Mouse (Mus musculus) gastrocnemius, adult 8-10 months (tissue): ENCODE measurements around the gene Abcc10. TPM values are rescaled to one million over a fixed set of nuclear protein-coding genes. Genes with fewer than 3 reads are reported as not detected.

ENCODE experiments used
- DNase-seq, 2 experiments: peaks; one replicate each; pipeline ENCODE4 v3.0.0; 2022; ENCODE audit warnings: low spot score in 2 of 2
- total RNA-seq, 4 experiments: library from RNA; stranded (reverse); gene quantifications; 2 replicates each; pipeline ENCODE4 v1.2.4; 2022

The Abcc10 gene
- total RNA-seq, 4 experiments from 2014 or later: 2.0 to 4.1 (median 2.4) TPM

DNA sequence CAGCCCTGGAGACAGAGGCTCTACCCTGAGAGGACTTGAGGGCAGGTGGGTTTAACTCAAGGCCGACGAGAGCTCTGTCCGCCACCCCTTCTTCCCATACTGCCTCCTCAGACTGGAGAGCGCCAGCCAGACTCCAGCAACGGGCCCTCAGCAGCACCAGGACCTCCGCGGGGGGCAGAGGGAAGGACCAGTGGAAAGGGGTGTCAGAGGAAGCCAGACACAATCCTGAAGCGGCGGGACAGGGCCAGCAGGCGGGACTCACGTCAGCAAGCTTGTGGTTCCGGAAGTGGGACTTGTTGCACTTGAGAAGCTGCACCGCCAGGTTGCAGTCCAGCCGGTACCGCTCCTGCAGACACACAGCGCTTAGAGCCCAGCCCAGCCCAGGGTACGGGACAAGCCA, 68.5 kb downstream of the Abcc10 start:
- DNase-seq: no peak

DNA sequence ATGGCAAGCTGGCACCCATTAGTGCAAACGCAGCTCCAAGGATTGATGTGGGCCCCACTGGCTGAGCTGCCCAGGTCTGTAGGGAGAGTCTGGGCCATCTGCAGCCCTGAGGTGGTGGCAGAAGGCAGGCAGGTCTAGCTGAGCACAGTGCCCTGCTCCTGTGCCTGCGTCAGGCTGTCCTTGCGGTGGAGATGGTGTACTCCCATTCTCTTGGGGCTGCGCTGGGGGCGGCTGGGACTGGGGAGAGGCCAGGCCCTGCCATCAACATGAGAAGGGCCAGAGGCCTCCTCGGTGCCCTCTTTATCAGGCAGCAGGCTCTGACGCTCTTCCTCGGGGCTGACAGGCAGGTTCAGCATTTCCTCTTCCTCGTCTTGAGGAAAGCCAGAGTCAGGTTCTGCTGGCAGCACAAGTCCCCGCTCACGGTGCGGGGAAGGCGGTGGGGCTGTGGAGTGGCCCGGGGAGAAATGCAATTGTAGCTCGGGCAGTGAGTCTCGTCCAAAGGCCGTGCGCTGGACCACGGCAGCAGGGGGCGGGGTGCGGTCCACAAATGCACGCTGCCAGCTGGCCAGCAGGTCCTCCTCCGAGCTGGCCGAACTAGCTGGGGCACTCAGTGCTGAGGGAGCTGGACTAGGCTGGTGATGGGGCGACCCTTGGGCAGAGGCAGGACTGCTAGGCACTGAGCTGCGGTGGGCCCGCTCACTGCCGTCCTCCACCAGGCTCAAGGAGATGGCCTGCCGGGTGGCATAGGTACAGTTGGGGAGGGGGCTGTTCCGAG, 69.7 kb downstream of the Abcc10 start:
- DNase-seq: no peak

DNA sequence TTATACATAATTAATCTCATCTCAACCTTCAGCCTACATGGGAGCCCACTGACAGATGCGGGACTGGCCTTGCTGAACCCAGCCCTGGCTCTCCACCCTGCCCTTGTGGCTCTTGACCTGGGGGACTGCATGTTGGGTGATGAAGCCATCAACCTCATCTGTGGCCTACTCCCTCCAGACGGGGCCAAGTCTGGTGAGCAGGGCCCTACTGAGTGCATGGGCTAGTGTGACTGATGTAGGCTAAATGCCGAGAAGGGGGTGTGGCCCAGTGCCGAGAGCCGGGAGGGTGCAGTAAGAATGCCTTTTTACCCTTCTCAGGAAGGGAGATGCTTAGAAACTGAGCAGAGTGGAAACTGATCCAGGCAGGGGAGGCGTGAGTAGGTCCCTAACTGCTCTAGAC, 73.0 kb downstream of the Abcc10 start:
- DNase-seq: no peak

DNA sequence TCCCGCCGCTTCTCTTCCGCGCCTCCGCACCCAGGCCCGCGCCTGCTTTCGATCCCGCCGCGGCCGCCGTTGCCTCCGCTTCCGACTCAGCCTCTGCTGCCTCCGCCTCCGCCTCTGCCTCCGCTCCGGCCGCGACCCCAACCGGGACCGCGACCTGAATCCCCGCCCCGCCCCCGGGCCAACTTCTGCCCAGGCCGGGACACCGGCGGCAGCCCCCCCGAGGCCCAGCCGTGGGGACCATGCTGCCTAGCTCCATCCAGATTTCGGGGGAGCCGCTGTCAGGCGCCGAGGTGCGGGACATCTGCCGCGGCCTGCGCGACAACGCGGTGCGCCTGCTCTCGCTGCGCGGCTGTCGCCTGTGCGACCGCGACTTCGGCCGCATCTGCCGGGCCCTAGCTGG, 74.0 kb downstream of the Abcc10 start:
- DNase-seq: no peak

DNA sequence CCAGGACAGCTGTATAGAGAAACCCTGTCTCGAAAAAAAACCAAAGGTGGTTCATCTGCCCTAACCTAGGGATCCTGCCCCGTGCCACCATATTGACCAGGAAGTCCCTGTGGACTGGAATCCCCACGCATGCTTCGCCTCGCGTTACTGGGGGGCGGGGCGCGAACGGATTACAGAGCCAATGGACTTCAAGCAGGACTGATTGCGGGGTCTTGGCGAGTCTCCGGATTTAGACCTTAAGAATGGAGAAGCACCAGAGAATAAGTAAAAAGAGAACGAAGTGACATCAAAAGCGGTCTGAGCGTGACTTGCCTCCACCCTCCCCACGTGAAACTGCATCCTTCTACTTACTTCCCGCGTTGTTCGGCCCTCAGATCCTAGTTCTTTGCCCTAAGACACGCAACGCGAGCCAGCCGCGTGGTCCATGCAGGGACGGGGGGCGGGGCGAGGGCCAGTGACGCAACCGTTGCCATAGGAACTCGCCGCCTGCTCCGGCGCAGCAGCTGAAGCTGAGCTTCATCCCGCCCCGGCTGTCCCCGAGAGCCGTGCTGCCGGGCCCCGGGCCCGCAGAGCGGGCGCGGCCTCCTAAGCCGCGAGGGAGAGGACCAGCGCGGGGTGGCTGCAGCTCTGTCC, 74.6 kb downstream of the Abcc10 start, which contains the start of gene Lrrc73:
Lrrc73 (plus strand) TSS at position 80 of the 633 bp plus-strand sequence.
- DNase-seq: peak; percentile 82 to 83

Other genes starting within 250 kb of the Abcc10 start
- gene Mrps18a, start 217.4 kb downstream of the Abcc10 start, total RNA-seq: 10 to 100 TPM; 78.9 to 93.4 (median 89.2) TPM
- gene Rsph9, start 184.1 kb downstream of the Abcc10 start, total RNA-seq: under 1 TPM in 3 of 4 experiments, not detected in 1; 0.34 to 0.58 (median 0.40) TPM
- gene Mad2l1bp, start 174.8 kb downstream of the Abcc10 start, total RNA-seq: 10 to 100 TPM; 14.1 to 26.9 (median 18.9) TPM
- gene Gtpbp2, start 167.3 kb downstream of the Abcc10 start, total RNA-seq: 10 to 100 TPM; 37.0 to 43.9 (median 40.3) TPM
- 10 to 100 TPM; 12.3 to 16.2 (median 14.3) TPM for gene Polh, start 125.7 kb downstream of the Abcc10 start, total RNA-seq
- 10 to 100 TPM in 2 of 4 experiments, 1 to 10 TPM in 2; 8.0 to 10.3 (median 9.6) TPM for gene Xpo5, start 125.6 kb downstream of the Abcc10 start, total RNA-seq
- gene Polr1c, start 80.3 kb downstream of the Abcc10 start, total RNA-seq: 10 to 100 TPM; 12.9 to 20.4 (median 16.6) TPM
- gene Yipf3, start 80.3 kb downstream of the Abcc10 start, total RNA-seq: 10 to 100 TPM; 56.2 to 75.3 (median 61.7) TPM
- not detected for gene Lrrc73, start 74.8 kb downstream of the Abcc10 start, total RNA-seq
- 10 to 100 TPM; 35.8 to 40.7 (median 37.8) TPM for gene Tjap1, start 45.3 kb downstream of the Abcc10 start, total RNA-seq
- gene Dlk2, start 30.9 kb downstream of the Abcc10 start, total RNA-seq: under 1 TPM in 1 of 4 experiments, not detected in 3; 0.19 TPM
- gene Zfp318, start 55.4 kb upstream of the Abcc10 start, total RNA-seq: 10 to 100 TPM; 12.4 to 15.7 (median 13.4) TPM
- 1 to 10 TPM in 1 of 4 experiments, under 1 TPM in 1, not detected in 2; 0.40 to 1.5 TPM for gene Crip3, start 100.6 kb upstream of the Abcc10 start, total RNA-seq
- not detected for gene Slc22a7, start 110.1 kb upstream of the Abcc10 start, total RNA-seq
- under 1 TPM; 0.05 to 0.16 (median 0.08) TPM for gene Ttbk1, start 159.3 kb upstream of the Abcc10 start, total RNA-seq
- gene Dnph1, start 168.4 kb upstream of the Abcc10 start, total RNA-seq: 1 to 10 TPM; 5.2 to 8.5 (median 7.1) TPM
- 10 to 100 TPM; 15.2 to 16.6 (median 15.4) TPM for gene Cul9, start 218.0 kb upstream of the Abcc10 start, total RNA-seq
- gene Srf, start 227.8 kb upstream of the Abcc10 start, total RNA-seq: 10 to 100 TPM; 81.6 to 89.5 (median 87.8) TPM